Mouse (Mus musculus) embryo, embryonic 11.5 days (tissue): Measurements from ENCODE around the gene Isg20.

ENCODE experiments used
- DNase-seq: peaks from one replicate; pipeline ENCODE4 v3.0.0-alpha.2; 2012; ENCODE audit warnings: low read depth, low spot score

The Isg20 gene

DNA sequence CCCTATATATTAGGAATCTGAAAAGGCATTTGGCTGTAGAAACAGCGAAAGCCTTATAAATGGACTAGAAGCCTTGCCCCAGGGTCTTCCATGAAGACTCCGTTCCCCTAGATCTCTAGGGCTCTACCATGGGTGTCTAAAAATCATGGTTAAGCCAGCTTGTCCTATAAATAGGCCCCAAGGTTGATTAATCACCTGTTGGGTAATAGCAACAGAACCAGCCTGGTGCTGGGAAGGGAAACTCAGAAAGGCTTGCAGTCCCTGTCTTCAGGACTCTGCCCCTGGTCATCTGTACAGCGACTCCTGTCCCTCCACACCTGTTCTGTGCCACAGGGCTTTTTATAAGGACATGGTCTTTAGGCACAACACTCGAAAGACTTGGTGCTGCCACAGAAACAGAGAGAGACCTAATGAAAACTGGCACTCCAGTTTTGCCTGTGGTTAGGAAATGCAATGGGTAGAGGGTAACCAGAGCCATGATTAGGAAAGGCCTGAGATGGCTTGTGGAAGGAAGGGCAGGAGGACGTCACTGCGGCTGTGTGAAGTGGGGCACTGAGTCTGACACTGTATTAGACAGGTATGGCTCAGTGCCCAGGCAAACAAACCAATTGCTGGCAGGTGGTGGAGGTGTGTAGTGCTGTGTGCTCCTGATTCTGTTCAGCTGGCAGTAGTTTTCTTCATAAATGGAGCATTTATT lies 9.9 kb upstream of the Isg20 start:
- no peak for DNase-seq

DNA sequence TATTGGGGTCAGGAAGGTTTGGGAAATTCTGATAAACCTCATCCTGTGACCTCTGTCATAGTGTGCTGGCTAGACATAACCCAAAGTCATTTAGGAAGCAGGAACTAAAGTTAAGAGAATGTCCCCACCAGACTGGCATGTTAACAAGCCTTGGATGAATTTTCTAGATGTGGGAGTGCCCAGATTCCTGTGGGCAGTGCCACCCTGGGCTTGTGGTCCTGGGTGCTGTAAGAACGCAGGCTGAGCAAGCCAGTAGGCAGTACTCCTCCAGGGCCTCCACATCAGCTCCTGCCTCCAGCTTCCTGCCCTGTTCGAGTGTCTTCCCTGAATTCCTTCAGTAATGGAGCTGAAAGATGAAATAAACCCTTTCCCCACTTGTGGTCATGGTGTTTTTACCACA lies 9.0 kb upstream of the Isg20 start:
- DNase-seq: no peak

DNA sequence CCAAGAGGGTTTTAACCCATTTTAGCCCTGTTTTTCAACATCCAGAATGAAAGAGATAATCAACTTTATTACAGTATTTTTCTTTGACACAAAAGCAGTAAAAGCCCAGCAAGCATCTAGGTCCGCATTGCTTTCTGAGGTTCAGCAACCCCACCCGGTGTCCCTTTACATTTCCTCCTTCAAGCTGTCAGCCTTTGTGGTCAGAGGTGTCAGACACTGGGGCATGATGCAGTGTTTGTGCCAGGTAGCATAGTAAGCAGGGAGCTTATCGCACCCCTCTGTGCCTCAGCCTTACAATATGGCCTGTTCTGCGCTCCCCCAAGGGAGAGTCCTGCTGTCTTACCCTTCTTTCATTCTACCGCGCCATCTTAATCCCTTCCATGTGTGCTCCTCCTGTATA lies 4.2 kb upstream of the Isg20 start:
- no peak for DNase-seq

DNA sequence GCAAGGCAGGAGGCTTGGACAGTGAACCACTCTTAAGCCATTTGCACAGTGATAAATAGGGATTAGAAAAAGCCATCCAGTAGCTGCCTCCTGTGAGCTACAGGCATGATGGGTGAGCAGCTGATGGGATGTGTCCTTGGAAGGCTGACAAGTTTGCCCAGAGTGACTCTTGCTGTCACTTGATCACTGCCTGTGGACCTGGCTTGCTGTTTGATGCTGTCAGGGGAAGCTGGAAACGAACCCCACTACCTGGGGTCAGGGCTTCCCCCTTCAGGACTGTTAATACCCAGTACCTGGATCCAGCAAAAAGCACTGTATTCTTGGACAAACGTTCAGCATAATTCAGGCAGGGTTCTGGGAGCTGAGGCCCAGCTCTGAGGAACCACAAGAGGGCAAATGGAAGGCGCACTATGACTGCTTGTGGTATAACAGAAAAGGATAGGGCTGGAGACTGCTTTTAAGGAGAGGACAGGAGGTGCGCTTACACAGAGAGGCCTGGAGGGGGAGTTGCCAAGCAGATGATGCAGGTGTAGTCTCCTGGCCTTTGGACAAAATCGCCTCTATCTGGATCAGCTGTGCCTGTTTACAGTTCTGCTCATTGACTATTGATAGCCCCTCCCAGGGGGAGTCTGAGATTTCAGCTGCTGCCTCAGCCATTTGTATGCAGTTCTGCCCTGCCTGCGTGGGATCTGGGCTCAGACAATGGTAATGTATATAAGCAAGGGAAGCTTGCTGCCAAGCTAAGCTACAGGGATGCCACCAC lies 2.7 kb upstream of the Isg20 start:
- no peak for DNase-seq

DNA sequence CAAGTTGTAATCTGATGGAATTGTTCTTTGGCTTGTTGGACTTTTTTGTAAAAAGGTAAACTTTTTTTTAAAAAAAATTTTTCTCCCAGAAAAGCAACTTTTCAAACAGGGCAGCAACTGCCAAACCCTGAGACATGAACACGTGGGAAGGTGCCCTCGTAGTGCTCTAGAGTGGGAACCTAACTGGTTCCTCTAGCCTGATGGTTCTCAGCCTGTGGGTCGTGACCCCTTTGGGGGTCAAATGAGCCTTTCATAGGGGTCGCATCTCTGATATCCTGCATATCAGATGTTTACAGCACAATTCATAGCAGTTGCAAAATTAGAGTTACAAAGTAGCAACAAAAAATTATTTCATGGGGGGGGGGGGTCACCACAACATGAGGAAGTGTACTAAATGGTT lies 2.0 kb upstream of the Isg20 start:
- DNase-seq: no peak

DNA sequence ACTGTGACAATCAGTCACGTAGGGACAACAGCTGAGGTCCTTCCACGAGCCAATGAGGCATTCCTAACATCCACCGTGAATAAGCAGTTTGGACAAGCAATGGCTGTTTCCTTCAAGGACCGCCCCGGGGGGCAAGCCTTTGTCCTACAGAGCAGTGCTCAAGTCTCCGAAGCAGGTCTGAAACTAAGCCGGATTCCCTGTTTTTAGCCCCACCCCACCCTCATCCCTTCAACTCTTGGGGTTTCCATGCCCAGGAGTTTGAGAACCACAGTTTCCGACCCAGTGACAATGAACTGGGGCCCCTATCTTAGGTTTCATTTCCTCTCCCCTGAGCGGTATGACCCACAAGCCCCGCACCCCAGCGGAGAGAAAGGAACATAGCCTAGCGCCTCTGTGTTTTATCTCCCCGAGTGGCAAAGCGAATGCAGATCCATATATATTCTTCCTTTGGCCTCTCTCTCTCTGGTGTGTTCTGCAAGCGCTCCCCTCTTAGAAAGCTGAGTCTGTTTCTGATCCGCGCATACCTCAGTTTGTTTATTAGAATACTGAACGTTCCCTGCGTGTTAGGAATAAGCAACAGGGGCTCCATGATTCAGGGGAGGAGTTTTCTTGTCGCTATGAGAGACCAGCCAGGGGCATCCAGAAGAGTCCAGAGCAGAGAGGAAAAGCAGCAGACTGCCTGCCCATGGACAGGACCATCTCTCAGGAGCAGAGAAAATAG lies 811 bp upstream of the Isg20 start:
- DNase-seq: no peak

DNA sequence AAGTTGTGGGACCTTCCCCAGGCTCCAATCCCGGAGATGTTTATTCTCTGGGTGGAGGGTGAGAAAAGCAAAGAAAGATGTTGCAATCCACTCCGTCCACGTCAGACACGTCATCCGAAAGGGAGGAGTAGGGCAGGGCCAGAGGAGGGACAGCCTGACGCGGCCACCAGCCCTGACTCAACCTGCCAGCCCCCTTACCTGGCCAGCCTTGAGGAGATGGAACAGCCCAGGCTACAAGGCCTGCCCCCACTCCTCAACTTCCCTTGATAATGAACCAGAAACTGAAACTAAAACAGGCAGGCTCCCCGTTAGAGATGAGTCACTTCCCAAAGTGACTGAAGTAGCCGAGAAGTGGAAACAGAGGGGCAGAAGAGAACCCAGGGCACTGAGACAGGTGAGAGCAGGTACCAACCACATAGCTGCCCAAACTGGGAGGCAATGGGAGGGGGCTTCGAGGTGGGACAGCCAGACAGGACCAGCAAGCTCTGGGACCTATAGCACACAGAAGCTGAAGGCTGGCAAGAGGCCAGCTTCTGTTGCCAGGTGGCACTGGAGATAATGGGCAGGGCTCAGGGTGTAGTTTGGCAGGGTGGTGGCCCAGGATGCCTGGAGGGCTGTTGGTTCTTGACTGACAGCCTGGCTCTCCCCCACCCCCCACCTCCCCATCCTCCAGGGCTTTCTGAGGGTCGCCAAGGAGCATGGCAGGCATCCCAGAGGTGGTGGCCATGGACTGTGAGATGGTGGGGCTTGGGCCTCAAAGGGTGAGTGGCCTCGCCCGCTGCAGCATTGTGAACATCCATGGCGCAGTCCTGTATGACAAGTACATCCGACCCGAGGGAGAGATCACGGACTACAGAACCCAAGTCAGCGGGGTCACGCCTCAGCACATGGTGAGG lies 673 bp downstream of the Isg20 start:
- no peak for DNase-seq

DNA sequence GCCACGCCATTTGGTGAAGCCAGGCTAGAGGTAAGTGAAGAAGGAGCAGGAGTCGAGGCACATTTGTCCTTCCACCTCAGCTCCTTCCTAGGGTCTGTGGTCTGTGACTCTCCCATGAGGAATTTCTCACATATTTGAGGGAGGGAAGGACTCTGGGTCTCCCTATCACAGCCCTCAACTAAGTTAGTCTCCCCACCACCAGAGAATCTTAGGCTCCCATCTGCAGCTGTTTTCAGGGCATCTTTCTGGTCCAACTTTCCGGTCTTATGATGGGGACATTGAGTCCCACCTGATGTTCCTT lies 1.3 kb downstream of the Isg20 start:
- no peak for DNase-seq

DNA sequence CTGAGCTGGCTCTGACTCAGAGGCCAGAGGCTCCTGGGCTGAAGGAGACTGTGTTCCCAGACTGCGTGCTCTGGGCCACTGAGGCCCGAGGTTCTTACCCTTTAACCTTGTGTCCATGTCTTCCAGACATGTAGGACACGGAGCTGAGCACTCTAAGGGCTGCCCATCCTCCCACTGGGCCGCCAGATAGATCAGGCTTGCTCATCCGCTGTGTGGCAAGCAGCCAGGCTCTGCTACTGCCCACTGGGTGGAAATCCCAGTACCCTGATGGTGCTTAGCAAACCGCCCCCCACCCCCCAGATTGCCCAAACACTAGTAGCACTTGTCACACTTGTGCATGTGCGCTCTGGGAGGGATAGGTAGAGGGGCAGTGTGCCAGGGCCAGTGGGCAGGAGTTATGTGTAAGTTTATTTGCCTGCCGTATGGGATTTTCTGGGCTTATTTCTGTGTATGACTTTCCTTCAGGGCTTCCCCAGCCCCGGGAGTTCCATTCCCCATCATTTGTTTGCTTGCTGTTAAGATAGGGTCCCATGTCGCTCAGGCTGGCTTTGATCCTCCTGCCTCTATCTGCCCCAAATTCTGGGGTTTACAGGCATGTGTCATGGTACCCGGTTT lies 1.8 kb downstream of the Isg20 start:
- no peak for DNase-seq

DNA sequence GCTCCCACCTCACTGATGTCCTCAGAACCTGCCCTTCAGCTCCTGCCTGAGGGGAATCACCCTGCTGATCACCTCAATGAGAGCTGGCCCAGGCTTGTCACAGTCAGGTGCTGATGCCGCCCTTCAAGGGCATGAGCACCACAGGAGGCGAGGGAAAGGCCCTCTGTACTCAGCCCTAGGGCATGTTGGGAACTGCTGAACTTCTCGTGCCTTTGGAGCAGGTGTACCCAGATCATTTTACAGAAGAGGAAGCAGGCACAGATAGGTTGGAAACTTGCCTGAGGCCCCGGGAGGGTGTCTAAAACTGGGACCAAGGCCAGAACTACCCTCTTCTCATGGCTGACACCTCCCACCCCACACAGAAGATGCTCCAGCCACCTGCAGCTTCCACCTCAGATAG lies 5.5 kb downstream of the Isg20 start:
- DNase-seq: no peak

DNA sequence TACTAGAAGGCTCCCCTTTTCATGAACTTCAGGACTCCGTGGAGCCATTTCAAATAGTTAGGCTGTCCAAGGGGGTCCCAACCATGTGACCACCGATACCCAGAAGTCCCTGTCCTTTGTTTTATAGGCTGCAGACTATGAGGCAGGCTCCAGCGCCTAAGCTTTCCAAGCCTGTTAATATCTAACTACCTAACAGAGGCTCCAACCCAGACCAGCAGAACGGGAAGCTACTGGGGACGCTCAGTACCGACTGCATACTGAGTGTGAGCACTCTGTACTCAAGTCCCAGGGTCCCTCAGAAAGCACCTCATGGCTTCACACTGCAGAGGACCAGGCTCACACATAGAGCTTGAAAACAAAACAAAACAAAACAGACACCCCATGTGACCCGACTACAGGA lies 9.3 kb downstream of the Isg20 start:
- DNase-seq: no peak

DNA sequence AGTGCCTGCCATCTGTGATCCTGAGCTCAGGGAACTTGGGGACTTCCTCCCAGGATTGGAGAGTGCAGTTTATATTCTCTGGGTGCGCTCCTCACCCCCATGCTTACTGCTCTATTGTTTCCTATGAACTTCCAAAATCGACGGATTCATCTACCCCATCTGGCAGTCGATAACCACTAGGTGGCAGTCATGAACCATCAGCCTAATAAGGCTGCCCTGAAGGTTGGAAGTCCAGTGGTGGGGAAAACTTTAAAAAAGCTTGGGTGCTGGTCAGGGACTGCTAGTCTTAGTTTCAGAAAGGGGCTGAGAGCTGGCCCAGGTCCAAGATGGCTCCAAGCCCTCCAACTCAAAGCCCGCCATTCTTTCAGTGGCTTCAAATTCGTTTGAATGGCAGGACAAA lies 11.1 kb downstream of the Isg20 start:
- DNase-seq: peak; percentile 73

DNA sequence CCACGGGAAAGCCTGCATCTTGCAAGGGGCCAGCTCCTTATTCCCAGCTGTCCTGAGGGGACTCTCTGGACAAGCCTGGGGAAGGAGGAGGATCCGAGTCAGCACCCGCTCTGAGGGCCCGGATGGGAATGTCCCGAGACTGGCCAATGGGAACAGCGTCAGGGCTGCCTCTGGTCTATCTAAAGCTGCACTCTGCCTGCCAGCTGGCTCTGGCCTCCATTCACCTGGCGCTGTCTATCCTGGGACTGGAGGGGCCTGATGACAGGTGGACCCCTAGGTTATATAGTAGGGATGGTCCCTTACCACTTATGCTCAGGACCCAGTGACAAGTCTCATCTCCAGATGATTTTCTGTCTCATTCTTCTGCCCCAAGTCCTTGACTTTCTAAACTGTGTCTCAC lies 11.6 kb downstream of the Isg20 start:
- no peak for DNase-seq

DNA sequence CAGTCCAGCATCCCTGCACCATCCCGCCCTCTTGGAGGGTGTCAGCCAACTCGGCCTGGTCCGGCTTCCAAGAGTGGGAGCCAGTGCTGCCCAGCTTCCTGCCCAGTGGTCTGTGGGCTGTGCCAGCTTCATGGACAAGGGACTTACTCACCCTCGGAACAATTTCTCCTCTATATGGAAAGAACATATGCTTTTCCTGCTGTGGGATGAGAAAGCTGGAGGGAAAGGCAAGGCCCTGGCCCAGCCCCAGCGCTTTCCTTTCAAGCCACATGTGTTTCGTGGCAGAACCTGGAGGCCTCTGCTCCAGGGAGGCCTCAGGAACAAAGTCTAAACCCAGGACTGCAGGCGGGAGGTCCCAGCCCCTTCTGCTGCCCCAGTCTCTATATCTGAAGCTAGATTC lies 12.5 kb downstream of the Isg20 start:
- no peak for DNase-seq

DNA sequence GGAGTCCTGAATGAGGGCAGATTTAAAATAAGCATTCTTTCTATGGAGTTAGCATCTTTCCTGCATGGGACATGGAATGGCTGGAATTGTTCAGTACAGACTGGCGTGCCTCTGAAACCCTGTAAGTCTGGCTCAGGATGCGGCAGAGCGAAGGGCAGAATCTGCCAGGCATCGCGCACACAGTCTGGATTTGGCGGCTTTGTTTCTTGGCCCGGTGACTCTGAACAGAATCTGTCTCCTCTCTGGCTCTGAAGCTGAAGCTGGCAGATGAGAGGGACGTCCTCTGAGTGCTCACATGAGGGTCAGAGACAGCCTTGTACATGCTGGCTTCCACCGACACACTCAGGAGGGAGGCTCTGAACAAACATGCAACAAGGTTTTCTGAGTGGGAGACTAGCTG lies 12.9 kb downstream of the Isg20 start:
- DNase-seq: no peak

DNA sequence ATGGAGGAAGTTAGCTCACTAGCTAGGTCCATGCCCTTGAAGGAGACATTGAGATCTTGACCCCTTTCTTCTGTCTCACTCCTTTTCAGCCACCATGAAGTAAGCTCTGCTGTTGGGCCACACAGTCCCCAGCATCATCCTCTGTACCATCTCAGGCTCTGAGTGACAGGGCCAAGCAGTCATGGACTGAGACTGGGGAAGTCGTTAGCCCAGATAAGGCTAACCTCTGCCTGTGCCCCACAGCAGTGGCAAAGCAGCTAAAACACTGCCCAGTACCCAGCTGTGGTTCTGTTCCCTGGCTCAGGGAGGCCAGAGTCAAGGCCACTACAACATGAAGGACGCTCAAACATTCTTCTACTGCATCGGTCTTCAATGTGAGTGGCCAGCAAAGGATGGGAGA lies 14.0 kb downstream of the Isg20 start:
- no peak for DNase-seq

DNA sequence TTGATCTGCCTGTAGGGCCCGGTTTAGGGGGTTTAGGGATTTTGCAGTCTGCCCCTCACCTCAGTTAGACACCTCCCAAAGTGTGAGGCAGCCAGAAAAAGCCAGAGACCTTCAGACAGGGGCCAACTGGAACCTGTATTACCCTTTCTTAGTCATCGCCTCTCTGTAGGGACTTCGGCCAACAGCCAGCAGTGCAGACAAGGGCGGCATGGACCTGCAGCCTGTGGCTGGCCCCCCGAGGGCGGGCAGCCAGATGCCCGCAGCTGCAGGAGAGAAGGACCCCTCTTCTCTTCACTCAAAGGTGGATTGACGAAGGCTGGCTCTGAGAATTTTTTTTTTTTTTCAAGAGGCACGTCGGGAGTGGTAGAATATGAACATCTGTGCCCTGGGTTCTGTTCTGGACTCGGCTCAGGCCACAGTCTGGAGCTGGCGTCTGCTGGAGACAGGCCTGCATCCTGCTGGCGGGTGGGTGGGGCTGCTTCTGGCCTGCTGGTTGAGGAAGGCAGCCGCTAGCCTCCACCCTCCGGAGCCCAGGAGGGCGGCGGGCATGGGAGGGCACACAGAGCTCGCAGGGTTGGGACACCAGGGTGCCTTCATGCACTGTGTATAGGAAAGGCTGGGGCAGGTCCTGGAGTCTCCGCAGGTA lies 25.9 kb downstream of the Isg20 start:
- no peak for DNase-seq

DNA sequence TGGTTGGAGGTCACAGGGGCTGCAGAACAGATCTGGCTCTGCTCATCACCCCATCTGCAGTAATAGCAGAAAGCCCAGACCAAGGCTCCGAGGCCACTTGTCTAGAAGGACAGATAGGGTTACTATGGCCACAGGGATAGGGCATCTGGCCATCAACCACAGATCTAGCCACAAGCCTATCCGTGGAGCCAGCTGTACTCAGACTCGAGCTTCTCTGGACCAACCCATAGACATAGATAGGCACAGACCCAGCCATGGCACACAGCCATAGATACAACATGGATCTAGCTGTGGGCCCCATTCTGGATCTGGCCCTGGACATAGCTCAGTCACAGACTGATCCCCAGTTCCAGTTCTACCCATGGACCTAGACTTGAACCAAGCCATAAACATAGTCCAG lies 27.7 kb downstream of the Isg20 start:
- DNase-seq: no peak

DNA sequence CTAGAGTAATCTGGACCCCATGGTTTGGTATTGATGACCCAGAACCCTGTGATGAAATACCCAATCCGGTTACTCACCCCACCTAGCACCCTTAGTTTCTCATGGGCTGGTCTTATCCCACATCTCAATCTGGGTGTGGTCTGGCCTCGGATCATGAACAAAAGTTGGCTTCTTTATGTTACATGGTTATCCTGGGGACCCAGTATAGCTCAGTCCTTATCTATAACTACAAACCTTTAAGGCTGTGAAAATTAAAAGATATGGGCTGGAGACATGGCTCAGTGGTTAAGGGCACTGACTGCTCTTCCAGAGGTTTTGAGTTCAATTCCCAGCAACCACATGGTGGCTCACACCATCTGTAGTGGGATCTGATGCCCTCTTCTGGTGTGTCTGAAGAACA lies 29.3 kb downstream of the Isg20 start:
- no peak for DNase-seq

DNA sequence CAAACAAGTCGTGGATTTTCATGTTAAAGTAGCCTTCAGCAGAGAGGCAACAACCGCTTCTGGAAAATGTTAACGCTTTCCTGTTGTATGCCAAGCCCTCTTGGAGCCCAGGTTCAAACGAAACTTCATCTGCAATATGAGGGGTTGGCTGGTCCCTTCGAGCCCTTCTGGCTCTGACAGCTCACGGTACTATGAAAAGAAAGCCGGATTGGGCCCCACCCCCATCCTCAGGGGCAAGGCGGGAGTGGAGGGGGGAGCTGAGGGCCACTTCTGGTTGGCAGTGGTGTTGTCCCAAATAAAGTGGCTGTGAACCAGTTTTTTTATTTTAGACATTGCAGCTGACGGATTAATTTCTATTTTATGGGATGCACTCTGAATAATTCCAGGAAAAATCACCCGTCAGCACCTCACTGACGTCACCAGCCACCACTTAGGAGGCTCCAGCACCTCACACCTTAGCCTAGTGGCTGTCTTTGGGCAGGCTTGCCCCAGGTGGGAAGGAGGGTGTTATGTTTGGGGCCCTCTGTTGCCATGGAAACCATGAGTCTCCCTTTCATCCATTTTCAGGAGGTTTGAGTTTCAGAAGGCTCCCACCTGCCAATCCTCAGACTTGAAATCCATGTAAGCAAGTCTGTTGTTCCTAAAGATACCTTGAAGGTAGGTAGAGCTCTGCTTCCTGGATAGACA lies 40.8 kb downstream of the Isg20 start:
- no peak for DNase-seq

DNA sequence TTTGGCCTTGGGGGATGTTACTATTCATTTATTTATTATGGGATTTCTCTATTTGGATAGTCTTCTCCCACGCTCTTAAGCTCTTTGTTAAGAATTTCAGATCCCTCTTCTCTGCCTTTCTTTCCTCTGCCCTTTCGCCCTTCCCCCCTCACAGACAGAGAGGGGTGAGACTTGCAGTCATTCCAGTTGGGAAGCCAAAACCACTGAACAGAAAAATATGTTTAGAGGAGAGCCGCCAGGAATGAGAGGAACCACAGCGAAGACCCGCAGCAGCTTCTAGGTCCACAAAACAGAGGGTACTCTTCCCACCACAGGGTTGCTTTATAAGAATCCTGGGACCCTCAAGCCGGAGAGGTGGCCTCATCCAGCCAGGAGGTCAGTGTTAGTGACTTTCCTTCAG lies 41.4 kb downstream of the Isg20 start:
- DNase-seq: no peak
